Mouse (Mus musculus) layer of hippocampus, postnatal 25 days (tissue): ENCODE data around the gene Hnrnpa3. TPM values are rescaled to one million over a fixed set of nuclear protein-coding genes. Genes with fewer than 3 reads are reported as not detected.
"Not testable (repeated sequence)": the region's sequence is repeated elsewhere in the genome, so short reads cannot be mapped to it uniquely, and the experiment has no call there.

Experiments used
- DNase-seq, 2 experiments: peaks; one replicate each; pipeline ENCODE4 v3.0.0; 2022; ENCODE audit warnings: mixed read lengths in 2 of 2, low spot score in 1 of 2; ENCODE audit errors: extremely low spot score in 1 of 2
- total RNA-seq, 2 experiments: library from RNA; stranded (reverse); gene quantifications; 2 replicates each; pipeline ENCODE4 v1.2.3; 2021

Gene Hnrnpa3
- 100 to 1,000 TPM; 273 to 314 TPM for total RNA-seq

DNA sequence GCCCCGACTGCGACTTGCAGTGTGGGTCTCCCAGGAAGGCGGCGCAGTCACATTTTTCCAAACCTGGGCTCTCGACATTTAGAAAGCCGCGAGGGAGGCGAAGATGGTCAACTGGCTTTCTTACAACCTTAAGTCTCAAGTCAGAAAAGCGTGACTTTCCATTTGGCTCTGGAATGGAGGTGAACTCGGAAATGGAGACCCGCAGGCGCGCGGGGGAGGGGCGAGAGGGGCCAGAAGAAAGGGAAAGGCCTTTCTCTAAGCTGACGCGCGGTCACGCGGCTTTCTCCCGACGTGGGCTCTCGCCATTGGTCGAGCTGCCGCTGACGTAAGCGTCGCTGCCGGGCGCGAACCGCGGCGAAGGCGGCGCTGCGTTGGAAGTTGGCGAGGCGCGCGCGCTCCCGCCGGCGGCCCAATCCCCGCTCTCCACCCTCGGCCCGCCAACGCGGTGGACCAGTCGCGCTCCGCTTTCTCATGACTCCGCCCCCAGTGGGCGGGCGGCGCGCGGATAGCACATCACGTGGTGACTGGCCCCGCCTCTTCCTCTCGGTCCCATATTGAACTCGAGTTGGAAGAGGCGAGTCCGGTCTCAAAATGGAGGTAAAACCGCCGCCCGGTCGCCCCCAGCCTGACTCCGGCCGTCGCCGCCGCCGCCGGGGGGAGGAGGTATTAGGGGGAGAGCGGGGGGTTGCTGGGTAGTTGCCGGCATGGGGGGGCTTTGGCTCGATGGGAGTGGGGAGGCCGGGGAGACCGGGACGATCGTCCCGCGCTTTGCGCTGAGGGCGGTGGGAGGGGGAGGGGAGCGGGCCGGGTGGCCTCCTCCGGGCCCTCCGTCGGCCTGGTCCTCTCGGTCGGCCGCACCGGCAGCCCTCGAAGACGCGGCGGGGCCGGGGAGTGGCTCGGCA, at the start of gene Hnrnpa3:
TSS of gene Hnrnpa3 (plus strand) at position 535 of the 902 bp plus-strand sequence.
- peak; percentile 96 for DNase-seq

DNA sequence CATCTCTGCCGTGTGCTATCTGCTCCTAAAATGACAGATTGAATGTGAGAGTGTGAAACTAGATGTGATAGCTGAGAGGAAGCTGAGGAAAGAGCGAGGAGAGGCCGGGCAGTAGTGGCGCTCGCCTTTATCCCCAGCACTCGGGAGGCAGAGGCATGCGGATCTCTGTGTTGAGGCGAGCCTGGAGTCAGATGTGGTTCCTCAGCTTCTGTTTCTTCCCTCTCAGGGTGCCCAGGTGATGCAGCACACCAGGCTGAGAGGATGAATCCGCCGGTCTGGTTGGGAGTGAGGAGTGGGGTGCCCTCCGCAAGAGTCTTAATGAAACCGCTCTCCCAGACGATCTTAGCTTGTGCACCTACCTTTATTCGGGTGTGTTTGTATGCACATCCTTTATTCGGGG, 49.1 kb upstream of the Hnrnpa3 start:
- DNase-seq = no peak

DNA sequence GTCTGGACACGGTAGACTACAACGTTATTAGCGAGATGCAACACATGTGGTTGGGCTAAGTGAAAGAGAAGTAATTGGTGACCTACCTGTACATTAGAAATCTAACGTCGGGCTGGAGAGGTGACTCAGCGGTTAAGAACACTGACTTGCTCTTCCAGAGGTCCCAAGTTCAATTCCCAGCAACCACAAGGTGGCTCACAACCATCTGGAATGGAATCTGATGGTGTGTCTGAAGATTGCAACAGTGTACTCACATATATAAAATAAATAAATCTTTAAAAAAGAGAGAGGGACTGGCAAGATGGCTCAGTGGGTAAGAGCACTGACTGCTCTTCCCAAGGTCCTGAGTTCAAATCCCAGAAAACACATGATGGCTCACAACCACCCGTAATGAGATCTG, 48.5 kb upstream of the Hnrnpa3 start:
- DNase-seq = not testable (repeated sequence)

- no peak for DNase-seq
Observed at GRCm38 (mm10) chr2:75611041-75611805, 47.8 kb upstream of the Hnrnpa3 start.

DNA sequence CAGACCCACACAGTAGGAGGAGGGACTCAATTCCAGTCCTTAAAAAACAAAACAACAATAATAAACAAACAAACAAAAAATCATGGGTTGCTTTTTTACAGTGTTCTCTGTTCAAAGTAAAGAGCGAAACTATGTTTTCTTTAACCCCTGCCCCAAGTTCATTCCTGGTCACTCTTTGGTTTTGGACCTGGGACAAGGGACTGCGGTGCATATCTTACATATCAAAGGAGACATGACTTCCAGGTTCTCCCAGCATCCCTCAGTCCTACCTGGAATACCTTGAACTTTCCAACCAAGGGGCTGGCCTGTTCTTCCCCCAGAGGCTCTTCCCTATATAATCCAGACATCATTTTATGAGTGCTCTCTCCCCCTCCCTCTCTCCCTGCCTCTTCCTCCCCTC, 47.1 kb upstream of the Hnrnpa3 start:
- DNase-seq = no peak

- DNase-seq = no peak
Observed at GRCm38 (mm10) chr2:75612981-75613567, 46.0 kb upstream of the Hnrnpa3 start.

GRCm38 (mm10) chr2:75614577-75614976, 44.5 kb upstream of the Hnrnpa3 start:
- no peak for DNase-seq

- DNase-seq = no peak
Observed at GRCm38 (mm10) chr2:75616911-75617310, 42.1 kb upstream of the Hnrnpa3 start.

DNA sequence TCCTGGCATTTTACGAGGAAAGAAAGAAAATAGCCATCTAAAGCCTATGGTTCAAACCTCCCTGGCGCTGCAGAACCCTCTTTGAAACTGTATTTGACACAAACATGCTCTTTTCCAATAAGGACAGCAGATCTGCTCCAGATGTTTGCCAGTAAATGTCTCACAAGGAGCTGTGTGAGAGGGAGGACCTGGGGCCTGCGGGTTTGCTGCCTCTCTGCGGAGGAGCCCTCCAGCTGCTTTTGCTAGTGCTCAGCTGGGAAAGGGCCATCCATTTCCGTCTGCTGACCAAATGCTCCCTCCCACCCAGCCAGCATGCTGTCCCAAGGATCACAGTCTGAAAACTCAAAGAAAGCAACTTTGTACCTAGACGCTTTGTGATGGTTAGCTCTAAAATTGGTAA, 40.3 kb upstream of the Hnrnpa3 start:
- no peak for DNase-seq

DNA sequence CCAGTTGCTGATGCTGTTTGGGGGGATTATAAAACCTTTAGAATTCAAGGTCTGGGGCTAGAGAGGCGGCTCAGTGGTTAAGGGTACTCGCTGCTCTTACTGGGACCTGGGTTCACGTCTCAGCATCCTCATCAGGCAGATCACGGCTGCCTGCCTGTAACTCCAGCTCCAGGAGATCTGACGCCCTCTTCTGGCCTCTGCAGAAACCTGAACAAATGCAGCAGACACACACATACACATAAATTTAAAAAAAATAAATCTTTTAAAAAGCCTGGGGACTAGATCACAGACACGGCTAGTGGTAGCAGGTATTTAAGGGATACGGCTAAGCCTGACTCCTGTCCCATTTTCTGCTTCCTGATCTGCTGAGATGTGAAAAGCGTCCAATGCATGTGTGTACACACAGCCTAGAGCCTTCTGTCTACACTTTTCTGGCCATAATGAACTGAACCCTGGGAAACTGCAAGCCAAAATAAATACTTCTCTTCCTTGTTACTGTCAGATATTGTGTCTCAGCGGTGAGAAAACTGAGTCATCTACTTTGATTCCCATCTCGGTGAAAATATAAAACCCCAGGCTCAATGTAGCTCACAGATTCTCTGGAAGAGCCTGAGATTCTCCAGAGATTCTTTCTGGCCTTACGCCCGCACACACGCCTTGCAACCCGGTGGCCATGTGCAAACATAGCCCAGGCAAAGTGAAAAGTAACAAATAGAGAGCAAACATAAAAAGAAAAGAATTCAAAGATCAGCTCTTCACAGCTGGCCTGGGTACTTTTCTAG, 37.0 kb upstream of the Hnrnpa3 start:
- no peak for DNase-seq

DNA sequence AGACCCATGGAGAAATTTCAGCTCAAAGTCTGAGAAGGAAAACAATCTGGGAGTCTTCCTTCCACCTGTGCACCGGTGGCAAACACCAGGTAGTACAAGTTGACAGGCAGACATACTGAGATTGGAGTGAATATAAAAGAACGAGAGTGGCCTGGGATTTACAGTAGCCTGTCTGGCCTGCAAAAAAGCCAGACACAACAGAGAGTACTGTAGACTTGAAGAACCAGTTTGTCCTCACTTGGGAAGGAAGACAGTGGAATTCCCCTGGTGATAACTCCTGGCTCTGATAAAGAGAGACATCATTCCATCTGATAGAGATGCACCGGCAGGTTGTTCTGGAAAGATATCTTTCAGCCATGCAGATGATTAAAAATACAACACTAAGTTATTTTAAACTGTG, 34.0 kb upstream of the Hnrnpa3 start:
- no peak for DNase-seq

- no peak for DNase-seq
Observed at GRCm38 (mm10) chr2:75626597-75627440, 32.2 kb upstream of the Hnrnpa3 start.

- DNase-seq = no peak
Observed at GRCm38 (mm10) chr2:75628487-75628886, 30.6 kb upstream of the Hnrnpa3 start.

- no peak for DNase-seq
Observed at GRCm38 (mm10) chr2:75631421-75631820, 27.6 kb upstream of the Hnrnpa3 start.

DNA sequence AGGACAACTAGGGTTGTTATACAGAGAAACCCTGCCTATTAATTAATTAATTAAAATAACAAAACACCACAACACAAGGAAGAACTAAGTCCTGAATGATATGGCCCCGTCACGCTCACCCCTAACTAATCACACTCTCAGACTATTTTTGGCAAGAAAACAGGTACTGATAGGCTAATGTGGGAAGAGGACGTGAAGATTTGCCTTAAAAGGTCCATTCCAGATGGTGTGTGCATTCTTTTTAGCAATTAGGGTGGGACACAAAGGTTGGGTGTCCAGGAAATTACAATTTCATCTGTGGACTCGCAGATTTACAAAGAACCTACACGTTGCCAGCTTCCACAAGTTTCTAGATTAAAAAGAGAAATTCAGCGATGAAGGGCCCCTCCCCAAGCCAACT, 27.0 kb upstream of the Hnrnpa3 start:
- DNase-seq = no peak

GRCm38 (mm10) chr2:75632721-75633181, 26.3 kb upstream of the Hnrnpa3 start:
- DNase-seq = no peak

GRCm38 (mm10) chr2:75633381-75633780, 25.7 kb upstream of the Hnrnpa3 start:
- DNase-seq = no peak

DNA sequence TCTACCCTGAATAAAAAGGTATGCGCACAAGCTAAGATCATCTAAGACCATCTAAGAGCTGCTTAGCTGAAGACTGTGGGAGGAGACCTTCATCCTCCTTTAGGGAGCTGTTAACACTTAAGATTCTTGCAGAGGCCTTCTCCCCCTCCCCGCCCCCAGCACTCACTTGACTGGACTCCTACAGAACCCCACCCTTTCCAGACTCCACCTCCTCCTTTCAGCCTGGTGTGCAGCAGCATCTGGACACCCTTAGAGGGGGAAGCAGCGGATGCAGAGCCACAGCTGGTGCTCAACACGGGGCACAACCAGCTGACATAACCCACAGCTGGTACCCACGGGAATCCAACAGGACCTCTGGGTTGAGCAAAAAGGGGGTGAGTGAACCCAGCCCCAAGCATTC, 25.3 kb upstream of the Hnrnpa3 start:
- DNase-seq = no peak

- DNase-seq = not testable (repeated sequence)
Observed at GRCm38 (mm10) chr2:75634431-75634830, 24.6 kb upstream of the Hnrnpa3 start.
